Mouse (Mus musculus) hindbrain, embryonic 13.5 days (tissue): ENCODE measurements at regions not wholly inside any gene's neighbourhood (a gene's known extent, or its start where the extent isn't known, plus 50 kb on each side); places are given as distances from the start of the nearest gene placed in this dataset.

Source experiments
- ATAC-seq: fragments of 200-750 bp; cut with Nextera tagmentation; 2 replicates; pipeline ENCODE4 v1.8.0; 2017; ENCODE audit warnings: moderate TSS enrichment; ENCODE audit not compliant: low FRiP score
- H3K27ac ChIP-seq: fragments of 300-500 bp; sonication (generic); 2 replicates; pipeline ENCODE4 v1.5.1; 2015; ENCODE audit warnings: inconsistent platforms, mild to moderate bottlenecking, moderate library complexity
- H3K27me3 ChIP-seq: fragments of 300-500 bp; sonication (generic); 2 replicates; pipeline ENCODE4 v1.6.1; 2015; ENCODE audit warnings: mild to moderate bottlenecking, inconsistent platforms
- H3K36me3 ChIP-seq: fragments of 300-500 bp; sonication (generic); 2 replicates; pipeline ENCODE4 v1.6.1; 2015; ENCODE audit warnings: mild to moderate bottlenecking, inconsistent platforms
- H3K4me1 ChIP-seq: fragments of 300-500 bp; sonication (generic); replicated peaks from 2 replicates; pipeline ENCODE4 v1.6.1; 2015; ENCODE audit warnings: inconsistent platforms
- H3K4me2 ChIP-seq: fragments of 300-500 bp; sonication (generic); 2 replicates; pipeline ENCODE4 v1.6.1; 2015; ENCODE audit warnings: inconsistent platforms, mild to moderate bottlenecking, moderate library complexity
- H3K4me3 ChIP-seq: fragments of 300-500 bp; sonication (generic); 2 replicates; pipeline ENCODE4 v1.5.1; 2015; ENCODE audit warnings: mild to moderate bottlenecking, inconsistent platforms
- H3K9ac ChIP-seq: fragments of 300-500 bp; sonication (generic); 2 replicates; pipeline ENCODE4 v1.6.1; 2015; ENCODE audit warnings: mild to moderate bottlenecking, inconsistent platforms
- H3K9me3 ChIP-seq: fragments of 300-500 bp; sonication (generic); 2 replicates; pipeline ENCODE4 v1.6.1; 2016; ENCODE audit warnings: inconsistent platforms
- WGBS: fragments of 180-500 bp; shearing (Covaris S2); methylation state at CpG from one replicate; pipeline ENCODE4 v1.1.7; 2015; 5-methylcytosine and 5-hydroxymethylcytosine counted together

- 92% methylated on average over 3 of the region's 3 CpGs for WGBS
- Histone ChIP-seq H3K9ac (no peak overlapping the region), H3K36me3 (no peaks in the 10 kb centered on the region), H3K4me2 (no peak overlapping the region), H3K27me3 (no peaks in the 10 kb centered on the region), H3K4me1 (no peaks in the 10 kb centered on the region), H3K4me3 (no peak overlapping the region), H3K27ac (no peak overlapping the region), H3K9me3 (no peaks in the 10 kb centered on the region)
- ATAC-seq = no peak
These were observed 165.3 kb upstream of the Lrrc3b start for GRCm38 (mm10) chr14:15603954-15604523.

- Histone ChIP-seq H3K4me3 (no peak overlapping the region), H3K4me1 (no peaks in the 10 kb centered on the region), H3K9me3 (no peaks in the 10 kb centered on the region), H3K27me3 (no peaks in the 10 kb centered on the region), H3K36me3 (no peaks in the 10 kb centered on the region), H3K27ac (no peak overlapping the region), H3K4me2 (no peak overlapping the region), H3K9ac (no peak overlapping the region)
- WGBS = 31% methylated on average over 1 of the region's 1 CpGs
- ATAC-seq = no peak
These were observed 171.4 kb upstream of the Lrrc3b start for GRCm38 (mm10) chr14:15610166-15610565.

- Histone ChIP-seq H3K27me3 (no peaks in the 10 kb centered on the region), H3K4me3 (no peak overlapping the region), H3K27ac (no peak overlapping the region), H3K9me3 (no peaks in the 10 kb centered on the region), H3K36me3 (no peaks in the 10 kb centered on the region), H3K9ac (no peak overlapping the region), H3K4me1 (no peaks in the 10 kb centered on the region), H3K4me2 (no peak overlapping the region)
- ATAC-seq = no peak
- 48% methylated on average over 2 of the region's 2 CpGs for WGBS
These were observed 195.8 kb upstream of the Lrrc3b start for GRCm38 (mm10) chr14:15634581-15634980.

- 88% methylated on average over 2 of the region's 2 CpGs for WGBS
- no peak overlapping the region for H3K4me3 ChIP-seq
- no peak overlapping the region for H3K27ac ChIP-seq
- H3K9ac ChIP-seq = no peak overlapping the region
- no peak overlapping the region for H3K4me2 ChIP-seq
- H3K27me3 ChIP-seq = no peaks in the 10 kb centered on the region
- H3K4me1 ChIP-seq = no peaks in the 10 kb centered on the region
- H3K36me3 ChIP-seq = no peaks in the 10 kb centered on the region
- no peak for ATAC-seq
- no peaks in the 10 kb centered on the region for H3K9me3 ChIP-seq
These were observed 198.9 kb upstream of the Lrrc3b start for GRCm38 (mm10) chr14:15637681-15638080.

GRCm38 (mm10) chr14:15638869-15639268 is 200.1 kb upstream of the Lrrc3b start:
- no peak overlapping the region for H3K9ac ChIP-seq
- WGBS = 88% methylated on average over 1 of the region's 1 CpGs

GRCm38 (mm10) chr14:15660886-15661285 is 222.1 kb upstream of the Lrrc3b start:
- Histone ChIP-seq H3K27ac (no peak overlapping the region), H3K27me3 (no peaks in the 10 kb centered on the region), H3K4me3 (no peak overlapping the region), H3K36me3 (no peaks in the 10 kb centered on the region), H3K9ac (no peak overlapping the region), H3K9me3 (no peaks in the 10 kb centered on the region), H3K4me1 (no peaks in the 10 kb centered on the region), H3K4me2 (no peak overlapping the region)
- ATAC-seq = no peak
- WGBS = 61% methylated on average over 2 of the region's 2 CpGs

More at GRCm38 (mm10) chr14:15638869-15639268, 200.1 kb upstream of the Lrrc3b start:
- no peaks in the 10 kb centered on the region for H3K27me3 ChIP-seq
- no peaks in the 10 kb centered on the region for H3K36me3 ChIP-seq
- H3K27ac ChIP-seq = no peak overlapping the region
- no peaks in the 10 kb centered on the region for H3K4me1 ChIP-seq
- no peaks in the 10 kb centered on the region for H3K9me3 ChIP-seq
- no peak overlapping the region for H3K4me2 ChIP-seq
- H3K4me3 ChIP-seq = no peak overlapping the region
- ATAC-seq = no peak

GRCm38 (mm10) chr14:15672292-15672691 is 233.5 kb upstream of the Lrrc3b start:
- ATAC-seq = no peak

GRCm38 (mm10) chr14:15677218-15677617 is 238.4 kb upstream of the Lrrc3b start:
- Histone ChIP-seq H3K4me1 (no peaks in the 10 kb centered on the region), H3K9ac (no peak overlapping the region), H3K27me3 (no peaks in the 10 kb centered on the region), H3K36me3 (no peaks in the 10 kb centered on the region), H3K4me2 (no peak overlapping the region), H3K9me3 (no peaks in the 10 kb centered on the region), H3K27ac (no peak overlapping the region), H3K4me3 (no peak overlapping the region)
- no peak for ATAC-seq
- 86% methylated on average over 2 of the region's 2 CpGs for WGBS

More at GRCm38 (mm10) chr14:15672292-15672691, 233.5 kb upstream of the Lrrc3b start:
- no peaks in the 10 kb centered on the region for H3K9me3 ChIP-seq
- H3K4me3 ChIP-seq = no peak overlapping the region
- no peaks in the 10 kb centered on the region for H3K27me3 ChIP-seq
- H3K27ac ChIP-seq = no peak overlapping the region
- H3K36me3 ChIP-seq = no peaks in the 10 kb centered on the region
- no peak overlapping the region for H3K4me2 ChIP-seq
- H3K9ac ChIP-seq = no peak overlapping the region
- no peaks in the 10 kb centered on the region for H3K4me1 ChIP-seq

GRCm38 (mm10) chr14:15679456-15679855 is 240.7 kb upstream of the Lrrc3b start:
- no peaks in the 10 kb centered on the region for H3K27me3 ChIP-seq
- H3K4me1 ChIP-seq = no peaks in the 10 kb centered on the region
- no peaks in the 10 kb centered on the region for H3K36me3 ChIP-seq
- no peak overlapping the region for H3K4me3 ChIP-seq
- no peaks in the 10 kb centered on the region for H3K9me3 ChIP-seq
- no peak overlapping the region for H3K27ac ChIP-seq
- H3K4me2 ChIP-seq = no peak overlapping the region
- no peak overlapping the region for H3K9ac ChIP-seq
- ATAC-seq = no peak
- WGBS = 62% methylated on average over 2 of the region's 2 CpGs

- no peak overlapping the region for H3K4me2 ChIP-seq
- H3K27me3 ChIP-seq = no peaks in the 10 kb centered on the region
- H3K4me3 ChIP-seq = no peak overlapping the region
- H3K36me3 ChIP-seq = no peaks in the 10 kb centered on the region
- no peaks in the 10 kb centered on the region for H3K4me1 ChIP-seq
- H3K27ac ChIP-seq = no peak overlapping the region
- ATAC-seq = no peak
- no peaks in the 10 kb centered on the region for H3K9me3 ChIP-seq
- H3K9ac ChIP-seq = no peak overlapping the region
- WGBS = 75% methylated on average over 2 of the region's 2 CpGs
These were observed 259.2 kb upstream of the Lrrc3b start for GRCm38 (mm10) chr14:15698001-15698400.

GRCm38 (mm10) chr14:15698607-15699006 is 259.8 kb upstream of the Lrrc3b start:
- no peak overlapping the region for H3K4me3 ChIP-seq
- H3K4me1 ChIP-seq = no peaks in the 10 kb centered on the region
- no peaks in the 10 kb centered on the region for H3K36me3 ChIP-seq
- no peak overlapping the region for H3K9ac ChIP-seq
- no peak overlapping the region for H3K4me2 ChIP-seq
- H3K27ac ChIP-seq = no peak overlapping the region
- no peaks in the 10 kb centered on the region for H3K9me3 ChIP-seq
- no peak for ATAC-seq
- 87% methylated on average over 2 of the region's 2 CpGs for WGBS
- H3K27me3 ChIP-seq = no peaks in the 10 kb centered on the region

GRCm38 (mm10) chr14:15722135-15722534 is 283.3 kb upstream of the Lrrc3b start:
- WGBS = 85% methylated on average over 1 of the region's 1 CpGs
- no peaks in the 10 kb centered on the region for H3K36me3 ChIP-seq
- H3K4me2 ChIP-seq = no peak overlapping the region
- H3K9me3 ChIP-seq = no peaks in the 10 kb centered on the region
- H3K4me3 ChIP-seq = no peak overlapping the region
- ATAC-seq = no peak
- H3K27me3 ChIP-seq = no peaks in the 10 kb centered on the region
- no peak overlapping the region for H3K27ac ChIP-seq
- no peak overlapping the region for H3K9ac ChIP-seq
- no peaks in the 10 kb centered on the region for H3K4me1 ChIP-seq

- Histone ChIP-seq H3K9ac (no peak overlapping the region), H3K9me3 (no peaks in the 10 kb centered on the region), H3K27me3 (no peaks in the 10 kb centered on the region), H3K27ac (no peak overlapping the region), H3K4me3 (no peak overlapping the region), H3K4me2 (no peak overlapping the region), H3K4me1 (no peaks in the 10 kb centered on the region), H3K36me3 (no peaks in the 10 kb centered on the region)
- WGBS = 86% methylated on average over 5 of the region's 5 CpGs
- no peak for ATAC-seq
These were observed 307.9 kb upstream of the Lrrc3b start for GRCm38 (mm10) chr14:15746629-15747238.
